ENCODE assay signal across 9 mouse cellular contexts in the genomic region with DNA sequence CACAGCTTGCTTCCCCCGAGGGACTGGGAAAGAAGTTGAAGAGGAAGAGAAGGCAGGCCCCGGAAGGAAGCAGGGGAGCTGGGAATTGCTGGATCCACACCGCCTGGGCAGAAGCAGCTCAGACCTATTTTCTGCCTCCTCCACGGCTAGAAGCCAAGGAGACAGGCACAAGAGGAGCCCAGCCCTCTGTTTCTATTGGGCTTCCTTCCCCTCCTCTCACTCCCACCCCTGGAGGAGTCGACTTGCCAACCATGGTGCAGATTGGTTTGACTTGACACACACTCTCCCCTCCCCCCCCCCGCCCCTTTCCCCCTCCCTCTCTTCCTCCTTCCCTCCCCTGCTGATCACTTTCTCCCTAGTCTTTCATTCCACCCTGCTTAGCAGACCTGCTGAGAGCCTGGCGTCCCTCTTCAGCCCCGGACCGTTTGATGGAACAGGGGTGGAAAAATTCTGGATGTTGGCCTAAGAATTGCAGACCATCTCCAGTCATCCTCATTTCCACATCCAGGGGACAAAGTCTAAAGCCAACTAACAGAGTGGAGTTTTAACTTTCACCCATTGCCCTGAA. TPM values are rescaled to one million over a fixed set of nuclear protein-coding genes. Genes with fewer than 3 reads are reported as not detected.
DNase-seq lines count a peak whose midpoint lies in the region; ATAC-seq and TF ChIP-seq lines count a peak whose summit lies in the region.
"Had no signal": no experiment of that assay in that cellular context is flagged by ENCODE, and none has a peak within 500 bp of the region (broad histone marks: within the 10 kb centered on the region; RNA-seq: fewer than 3 reads in every experiment).

No protein-coding gene starts in this region.

- no peaks in the 10 kb centered on the region for H3K27me3 ChIP-seq in liver, embryonic 15.5 days
- peaks cover 19% of the 10 kb centered on the region for H3K27me3 ChIP-seq in neural tube, embryonic 13.5 days

- no peaks in the 10 kb centered on the region for H3K36me3 ChIP-seq in liver, embryonic 15.5 days (replicated peaks)
- no peaks in the 10 kb centered on the region for H3K36me3 ChIP-seq in neural tube, embryonic 13.5 days

- DNase-seq in layer of hippocampus, adult 2 months (ENCODE audit: low spot score in 2 of 2) = peak in 1 of 2 experiments; percentile 50
- DNase-seq in layer of hippocampus, adult 18-20 months (ENCODE audit: low spot score in 2 of 2) = no peak
- DNase-seq in embryo, embryonic 11 days = peak; percentile 65
- DNase-seq in heart, adult 9 months (ENCODE audit: low spot score in 2 of 2) = peak; percentile 67 to 76
- DNase-seq in kidney, adult 11 months = peak; percentile 72
- DNase-seq in spleen, postnatal 10 days (ENCODE audit: low spot score in 2 of 2) = no peak

- no peak overlapping the region for H3K9ac ChIP-seq in liver, embryonic 15.5 days
- no peak overlapping the region for H3K9ac ChIP-seq in neural tube, embryonic 13.5 days

- peak; percentile 13; the same call in 1 of the 2 replicates for ATAC-seq in liver, embryonic 15.5 days (ENCODE audit: insufficient read depth)
- peak; percentile 45; the same call in 1 of the 2 replicates for ATAC-seq in neural tube, embryonic 13.5 days (ENCODE audit: low read depth)

- H3K4me2 ChIP-seq in liver, embryonic 15.5 days = peak overlapping the region; percentile 46
- H3K4me2 ChIP-seq in neural tube, embryonic 13.5 days = peak overlapping the region; percentile 13

- WGBS in liver, embryonic 15.5 days (ENCODE audit: insufficient replicate concordance) = 5% methylated on average over 9 of the region's 9 CpGs
- WGBS in neural tube, embryonic 13.5 days = under 1% methylated on average over 9 of the region's 9 CpGs

- H3K4me1 ChIP-seq in liver, embryonic 15.5 days (replicated peaks) = peaks cover 54% of the 10 kb centered on the region
- peaks cover 28% of the 10 kb centered on the region for H3K4me1 ChIP-seq in neural tube, embryonic 13.5 days (replicated peaks)

- no peak for TF ChIP-seq CTCF in layer of hippocampus, adult 2 months (conservative IDR thresholded peaks at IDR 0.05)

- peak overlapping the region; percentile 93 for H3K27ac ChIP-seq in layer of hippocampus, adult 2 months
- H3K27ac ChIP-seq in liver, embryonic 15.5 days (replicated peaks) = peak overlapping the region; percentile 76
- H3K27ac ChIP-seq in neural tube, embryonic 13.5 days (replicated peaks) = peak overlapping the region; percentile 20

- no peaks in the 10 kb centered on the region for H3K9me3 ChIP-seq in liver, embryonic 15.5 days (replicated peaks)
- H3K9me3 ChIP-seq in neural tube, embryonic 13.5 days = no peaks in the 10 kb centered on the region

- H3K4me3 ChIP-seq in layer of hippocampus, adult 2 months = no peak overlapping the region
- no peak overlapping the region for H3K4me3 ChIP-seq in liver, embryonic 15.5 days (replicated peaks)
- no peak overlapping the region for H3K4me3 ChIP-seq in neural tube, embryonic 13.5 days

RNA-seq across cellular contexts. Expression of gene Ldha, which starts 3.1 kb away (rescaled TPM):
- total RNA-seq in layer of hippocampus, adult 2 months (2021) = 100 to 1,000 TPM; 280 to 297 TPM
- 100 to 1,000 TPM; 296 to 308 TPM for total RNA-seq in layer of hippocampus, adult 18-20 months (2021)
- polyA plus RNA-seq in liver, embryonic 15.5 days (2015; fragmentation: Nextera tagmentation; extraction: Ambion mirVana) = 1,291 and 1,714 TPM in 2 replicates
- 497 and 572 TPM in 2 replicates for polyA plus RNA-seq in neural tube, embryonic 13.5 days (2015; fragmentation: Nextera tagmentation; extraction: Ambion mirVana)

RNA-seq across cellular contexts. Expression of gene Ldhc, which starts 22.8 kb away (rescaled TPM):
- total RNA-seq in layer of hippocampus, adult 2 months (2021) = not detected
- total RNA-seq in layer of hippocampus, adult 18-20 months (2021) = not detected
- 0.18 TPM in 1 of 2 replicates, not detected in the other for polyA plus RNA-seq in liver, embryonic 15.5 days (2015; fragmentation: Nextera tagmentation; extraction: Ambion mirVana)
- polyA plus RNA-seq in neural tube, embryonic 13.5 days (2015; fragmentation: Nextera tagmentation; extraction: Ambion mirVana) = 0.80 TPM in 1 of 2 replicates, not detected in the other
- total RNA-seq: left cerebral cortex, postnatal 25 days had no signal

RNA-seq across cellular contexts. Expression of gene Gtf2h1, which starts 42.3 kb away (rescaled TPM):
- total RNA-seq in layer of hippocampus, adult 2 months (2021) = 10 to 100 TPM; 35.0 to 36.1 TPM
- 10 to 100 TPM; 39.7 to 41.8 TPM for total RNA-seq in layer of hippocampus, adult 18-20 months (2021)
- 25.4 and 26.3 TPM in 2 replicates for polyA plus RNA-seq in liver, embryonic 15.5 days (2015; fragmentation: Nextera tagmentation; extraction: Ambion mirVana)
- 38.2 and 44.4 TPM in 2 replicates for polyA plus RNA-seq in neural tube, embryonic 13.5 days (2015; fragmentation: Nextera tagmentation; extraction: Ambion mirVana)

RNA-seq across cellular contexts. Expression of gene Hps5, which starts 42.3 kb away (rescaled TPM):
- 10 to 100 TPM; 14.0 to 14.2 TPM for total RNA-seq in layer of hippocampus, adult 2 months (2021)
- 10 to 100 TPM; 14.4 to 15.1 TPM for total RNA-seq in layer of hippocampus, adult 18-20 months (2021)
- polyA plus RNA-seq in liver, embryonic 15.5 days (2015; fragmentation: Nextera tagmentation; extraction: Ambion mirVana) = 6.7 and 7.5 TPM in 2 replicates
- polyA plus RNA-seq in neural tube, embryonic 13.5 days (2015; fragmentation: Nextera tagmentation; extraction: Ambion mirVana) = 16.4 TPM in 2 replicates

Comparison
In these comparisons a context has a peak if more than half of its experiments do, and no peak if none do; other contexts are left out.
1. DNase-seq: peak in embryo, embryonic 11 days (single experiment), heart, adult 9 months (2 of 2) and kidney, adult 11 months (single experiment); none in layer of hippocampus, adult 18-20 months (0 of 2) and spleen, postnatal 10 days (0 of 2).
2. H3K27ac ChIP-seq: peak in every context shown above with its lines; median percentile 93 in layer of hippocampus, adult 2 months; 76 in liver, embryonic 15.5 days; 20 in neural tube, embryonic 13.5 days.